Mouse (Mus musculus) myocyte (in vitro differentiated cells): ENCODE results near the gene Grik4. TPM values are rescaled to one million over a fixed set of nuclear protein-coding genes. Genes with fewer than 3 reads are reported as not detected.

Experiments used
- H3K27me3 ChIP-seq: one replicate; pipeline ENCODE4 v1.6.1; 2011; ENCODE audit not compliant: control insufficient read depth, insufficient read depth, insufficient read length
- H3K36me3 ChIP-seq: one replicate; pipeline ENCODE4 v1.6.1; 2011; ENCODE audit not compliant: control insufficient read depth, insufficient read depth
- H3K4me2 ChIP-seq: one replicate; pipeline ENCODE4 v1.6.1; 2011; ENCODE audit warnings: low read depth, control low read depth
- H3K4me3 ChIP-seq: one replicate; pipeline ENCODE4 v1.5.1; 2011; ENCODE audit warnings: mild to moderate bottlenecking, control low read depth, moderate library complexity
- H3K79me2 ChIP-seq: one replicate; pipeline ENCODE4 v1.6.1; 2011; ENCODE audit not compliant: control insufficient read depth, insufficient read depth
- H3ac ChIP-seq: one replicate; pipeline ENCODE4 v1.6.1; 2011; ENCODE audit not compliant: control insufficient read depth, insufficient read length
- CEBPB ChIP-seq: IDR thresholded peaks from 2 replicates; pipeline ENCODE4 v1.6.1; 2011; ENCODE audit warnings: mild to moderate bottlenecking, moderate library complexity; ENCODE audit not compliant: poor library complexity, insufficient read depth, severe bottlenecking
- E2F4 ChIP-seq: IDR thresholded peaks from one replicate; pipeline ENCODE4 v1.6.1; 2011; ENCODE audit warnings: mild to moderate bottlenecking, control low read depth, moderate library complexity; ENCODE audit not compliant: insufficient read depth
- MAX ChIP-seq: IDR thresholded peaks from one replicate; pipeline ENCODE4 v1.6.1; 2011; ENCODE audit warnings: low read depth, mild to moderate bottlenecking, control low read depth
- MYOD1 ChIP-seq, 3 experiments: IDR thresholded peaks; one replicate each; pipeline ENCODE4 v1.6.1; 2011; ENCODE audit warnings: control low read depth in 2 of 3, low read depth in 2 of 3, mild to moderate bottlenecking in 2 of 3, moderate library complexity in 1 of 3; ENCODE audit not compliant: insufficient read length in 2 of 3, control insufficient read depth in 1 of 3
- MYOG ChIP-seq, 3 experiments: IDR thresholded peaks; one replicate each; pipeline ENCODE4 v1.6.1; 2011; ENCODE audit warnings: control low read depth in 2 of 3, low read depth in 2 of 3, mild to moderate bottlenecking in 2 of 3; ENCODE audit not compliant: insufficient read length in 2 of 3, control insufficient read depth in 1 of 3, insufficient read depth in 1 of 3
- POLR2A ChIP-seq: IDR thresholded peaks from one replicate; pipeline ENCODE4 v1.6.1; 2011; ENCODE audit warnings: low read depth, mild to moderate bottlenecking, control low read depth, moderate library complexity; ENCODE audit not compliant: insufficient read length
- POLR2AphosphoS2 ChIP-seq: IDR thresholded peaks from one replicate; pipeline ENCODE4 v1.6.1; 2011; ENCODE audit warnings: low read depth, control low read depth; ENCODE audit not compliant: insufficient read length
- REST ChIP-seq: IDR thresholded peaks from one replicate; pipeline ENCODE4 v1.6.1; 2011; ENCODE audit warnings: mild to moderate bottlenecking, control low read depth, moderate library complexity; ENCODE audit not compliant: insufficient read depth, insufficient read length
- SRF ChIP-seq: IDR thresholded peaks from one replicate; pipeline ENCODE4 v1.6.1; 2011; ENCODE audit warnings: low read depth; ENCODE audit not compliant: control insufficient read depth, insufficient read length
- TCF12 ChIP-seq: IDR thresholded peaks from one replicate; pipeline ENCODE4 v1.6.1; 2011; ENCODE audit warnings: mild to moderate bottlenecking, control low read depth; ENCODE audit not compliant: poor library complexity, insufficient read depth, severe bottlenecking
- TCF3 ChIP-seq: IDR thresholded peaks from one replicate; pipeline ENCODE4 v1.6.1; 2011; ENCODE audit warnings: low read depth, control low read depth; ENCODE audit not compliant: insufficient read length
- USF1 ChIP-seq: IDR thresholded peaks from one replicate; pipeline ENCODE4 v1.6.1; 2011; ENCODE audit warnings: low read depth, mild to moderate bottlenecking, control low read depth, moderate library complexity
- polyA plus RNA-seq: library from polyadenylated mRNA; unstranded; fragments of >200 nt; fragmentation: generic; extraction: Trizol; gene quantifications from one replicate; pipeline ENCODE4 v1.2.1, GENCODE M21; 2012; ENCODE audit warnings: missing spikeins

The Grik4 gene
- polyA plus RNA-seq, 1 experiment = not detected

- Histone ChIP-seq H3K79me2 (no peaks in the 10 kb centered on the region), H3K27me3 (peaks cover 5% of the 10 kb centered on the region), H3K4me2 (no peak overlapping the region), H3K36me3 (no peaks in the 10 kb centered on the region), H3ac (no peak overlapping the region), H3K4me3 (no peak overlapping the region)
- TF ChIP-seq REST (no peak), MAX (no peak), POLR2AphosphoS2 (no peak), CEBPB (no peak), MYOG (IDR thresholded peaks at IDR 0.05; ENCODE audit: control insufficient read depth in 1 of 3, insufficient read depth in 1 of 3, insufficient read length in 2 of 3, low read depth in 2 of 3) (no peak), POLR2A (no peak), USF1 (no peak), TCF12 (no peak), TCF3 (no peak), MYOD1 (IDR thresholded peaks at IDR 0.05; ENCODE audit: control insufficient read depth in 1 of 3, insufficient read length in 2 of 3, low read depth in 2 of 3) (no peak)
Measured at GRCm38 (mm10) chr9:42693024-42693423, 251.3 kb downstream of the Grik4 start.

DNA sequence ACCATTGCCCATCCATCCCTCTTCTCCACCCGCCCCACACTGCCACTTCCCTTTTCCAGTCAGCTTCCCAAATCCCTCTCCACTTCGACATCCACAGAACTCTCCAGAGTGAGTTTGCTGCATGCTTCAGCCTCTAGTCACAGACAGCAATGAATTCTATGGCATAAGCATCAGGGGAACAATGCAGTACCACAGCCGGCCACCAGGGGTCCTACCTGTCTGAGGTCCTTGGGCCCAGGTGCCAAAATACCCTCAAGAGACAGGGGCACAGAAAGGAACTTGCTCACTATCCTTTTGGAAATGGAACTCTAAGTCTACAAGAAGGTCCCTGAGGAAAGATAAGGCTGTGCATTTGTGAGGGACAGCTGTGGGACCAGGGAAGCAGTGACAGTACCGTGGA lies 256.1 kb downstream of the Grik4 start:
- Histone ChIP-seq H3K36me3 (no peaks in the 10 kb centered on the region), H3K79me2 (no peaks in the 10 kb centered on the region), H3K4me3 (no peak overlapping the region), H3ac (no peak overlapping the region), H3K4me2 (no peak overlapping the region), H3K27me3 (peaks cover 15% of the 10 kb centered on the region)
- TF ChIP-seq TCF3 = no peak
- no peak for TF ChIP-seq MYOG (IDR thresholded peaks at IDR 0.05; ENCODE audit: control insufficient read depth in 1 of 3, insufficient read depth in 1 of 3, insufficient read length in 2 of 3, low read depth in 2 of 3)
- no peak for TF ChIP-seq POLR2AphosphoS2
- no peak for TF ChIP-seq MYOD1 (IDR thresholded peaks at IDR 0.05; ENCODE audit: control insufficient read depth in 1 of 3, insufficient read length in 2 of 3, low read depth in 2 of 3)
- TF ChIP-seq REST = no peak
- TF ChIP-seq TCF12 = no peak
- no peak for TF ChIP-seq MAX

DNA sequence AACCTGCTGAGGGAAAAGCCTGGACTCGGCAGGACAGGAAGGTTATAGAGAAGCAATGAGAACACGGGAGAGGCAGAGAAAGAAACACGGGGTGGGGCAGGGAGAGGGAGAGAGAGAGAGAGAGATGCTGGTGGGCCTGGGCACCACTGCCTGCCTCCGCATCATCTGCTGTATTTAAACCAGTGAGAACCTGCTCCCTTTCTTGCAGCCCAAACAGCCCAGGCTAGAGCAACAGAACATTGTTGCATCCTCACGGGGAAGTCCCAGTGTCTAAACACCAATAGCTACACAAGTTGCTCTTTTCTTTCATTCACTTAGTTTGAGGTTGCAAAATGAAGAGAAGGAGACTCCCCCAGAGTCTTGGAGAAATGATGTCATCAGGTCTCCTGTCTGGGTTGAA lies 258.2 kb downstream of the Grik4 start:
- TF ChIP-seq USF1 = no peak
- no peak for TF ChIP-seq REST
- no peak for TF ChIP-seq POLR2A
- TF ChIP-seq TCF12 = no peak
- TF ChIP-seq CEBPB = no peak
- no peak for TF ChIP-seq MYOD1 (IDR thresholded peaks at IDR 0.05; ENCODE audit: control insufficient read depth in 1 of 3, insufficient read length in 2 of 3, low read depth in 2 of 3)
- no peak for TF ChIP-seq MYOG (IDR thresholded peaks at IDR 0.05; ENCODE audit: control insufficient read depth in 1 of 3, insufficient read depth in 1 of 3, insufficient read length in 2 of 3, low read depth in 2 of 3)
- Histone ChIP-seq H3K4me2 (no peak overlapping the region), H3K4me3 (no peak overlapping the region), H3ac (no peak overlapping the region), H3K36me3 (no peaks in the 10 kb centered on the region), H3K27me3 (peaks cover 13% of the 10 kb centered on the region), H3K79me2 (no peaks in the 10 kb centered on the region)

- Histone ChIP-seq H3K36me3 (no peaks in the 10 kb centered on the region), H3K4me2 (no peak overlapping the region), H3K27me3 (peaks cover 17% of the 10 kb centered on the region), H3K4me3 (no peak overlapping the region), H3K79me2 (no peaks in the 10 kb centered on the region), H3ac (no peak overlapping the region)
- TF ChIP-seq CEBPB (no peak), TCF12 (no peak), MYOD1 (IDR thresholded peaks at IDR 0.05; ENCODE audit: control insufficient read depth in 1 of 3, insufficient read length in 2 of 3, low read depth in 2 of 3) (no peak), MAX (no peak), E2F4 (no peak), SRF (no peak)
Measured at GRCm38 (mm10) chr9:42674017-42674412, 270.3 kb downstream of the Grik4 start.

GRCm38 (mm10) chr9:42673385-42674016 lies 270.8 kb downstream of the Grik4 start:
- no peak overlapping the region for H3K4me2 ChIP-seq
- no peak overlapping the region for H3ac ChIP-seq
- no peak overlapping the region for H3K4me3 ChIP-seq
- TF ChIP-seq POLR2AphosphoS2 (no peak), E2F4 (no peak), TCF12 (no peak), CEBPB (no peak), USF1 (no peak), MYOG (IDR thresholded peaks at IDR 0.05; ENCODE audit: control insufficient read depth in 1 of 3, insufficient read depth in 1 of 3, insufficient read length in 2 of 3, low read depth in 2 of 3) (no peak), SRF (no peak), TCF3 (no peak), REST (no peak), MYOD1 (IDR thresholded peaks at IDR 0.05; ENCODE audit: control insufficient read depth in 1 of 3, insufficient read length in 2 of 3, low read depth in 2 of 3) (no peak)
- no peaks in the 10 kb centered on the region for H3K79me2 ChIP-seq
- H3K36me3 ChIP-seq = no peaks in the 10 kb centered on the region
- peaks cover 17% of the 10 kb centered on the region for H3K27me3 ChIP-seq
